Comparison of ENCODE assay signal across 15 mouse cellular contexts in the genomic region with DNA sequence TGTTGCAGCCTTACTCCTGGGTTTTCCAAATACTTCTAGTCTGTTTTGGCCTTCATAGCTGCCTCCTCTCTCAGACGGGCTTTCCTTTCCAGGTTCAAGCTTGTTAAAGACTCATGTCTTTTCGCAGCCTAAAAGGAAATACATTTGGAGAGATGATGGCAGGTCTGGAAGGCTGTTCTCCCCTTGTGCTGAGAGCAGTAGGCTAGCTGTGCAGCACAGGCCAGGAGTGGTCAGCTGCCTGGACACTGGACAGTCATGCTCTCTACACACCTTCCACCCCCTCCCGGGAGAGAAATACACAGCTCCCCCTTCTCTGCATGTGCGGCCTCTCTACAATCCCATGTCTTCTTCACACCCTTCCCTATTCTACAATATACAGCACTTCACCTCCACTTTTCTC.
"Had no signal": no experiment of that assay in that cellular context is flagged by ENCODE, and none has a peak within 500 bp of the region (broad histone marks: within the 10 kb centered on the region; RNA-seq: fewer than 3 reads in every experiment).

No protein-coding gene starts in this region.

- H3K4me2 ChIP-seq: lung, embryonic 14.5 days; midbrain, embryonic 12.5 days; neural tube, embryonic 12.5 days had no signal

- ATAC-seq: midbrain, embryonic 16.5 days had no signal

- H3K27me3 ChIP-seq: midbrain, embryonic 12.5 days; neural tube, embryonic 12.5 days had no signal

- H3K27ac ChIP-seq: midbrain, embryonic 10.5 days; midbrain, embryonic 12.5 days; neural tube, embryonic 12.5 days had no signal

- H3K9me3 ChIP-seq: midbrain, embryonic 10.5 days; midbrain, embryonic 12.5 days; neural tube, embryonic 12.5 days had no signal

- H3K9ac ChIP-seq: lung, embryonic 14.5 days; midbrain, embryonic 12.5 days; neural tube, embryonic 12.5 days had no signal

- H3K4me3 ChIP-seq: midbrain, embryonic 10.5 days; midbrain, embryonic 12.5 days; neural tube, embryonic 12.5 days had no signal

- DNase-seq: lung, adult 18-20 months; lung, embryonic 14.5 days; lung, postnatal 10 days; lung, postnatal 4 days; midbrain, embryonic 14.5 days; right cerebral cortex, postnatal 14 days; right cerebral cortex, postnatal 4 days; spleen, adult 18-20 months; thymus, adult 18-20 months; thymus, postnatal 14 days; thymus, postnatal 36 days had no signal
